Mouse (Mus musculus) urinary bladder, postnatal 4 days (tissue): ENCODE data around the gene AI481877.

Source experiments
- DNase-seq, 2 experiments: peaks; one replicate each; pipeline ENCODE4 v3.0.0; 2021 to 2022; ENCODE audit warnings: low spot score in 2 of 2

The AI481877 gene

GRCm38 (mm10) chr4:59125053-59125452, 13.7 kb downstream of the AI481877 start:
- no peak for DNase-seq

GRCm38 (mm10) chr4:59123557-59123956, 15.2 kb downstream of the AI481877 start:
- no peak for DNase-seq

- DNase-seq: no peak
Observed at GRCm38 (mm10) chr4:59117644-59118495, 20.9 kb downstream of the AI481877 start.

GRCm38 (mm10) chr4:59108721-59109120, 30.1 kb downstream of the AI481877 start:
- no peak for DNase-seq

- no peak for DNase-seq
Observed at GRCm38 (mm10) chr4:59107886-59108285, 30.9 kb downstream of the AI481877 start.

- DNase-seq: no peak
Observed at GRCm38 (mm10) chr4:59106661-59107060, 32.1 kb downstream of the AI481877 start.

- no peak for DNase-seq
Observed at GRCm38 (mm10) chr4:59104166-59104565, 34.6 kb downstream of the AI481877 start.

- DNase-seq: peak; percentile 28 to 65
Observed at GRCm38 (mm10) chr4:59096393-59096792, 42.4 kb downstream of the AI481877 start.

- DNase-seq: no peak
Observed at GRCm38 (mm10) chr4:59089391-59089790, 49.4 kb downstream of the AI481877 start.

GRCm38 (mm10) chr4:59083430-59083829, 55.4 kb downstream of the AI481877 start:
- DNase-seq: no peak

GRCm38 (mm10) chr4:59069276-59069675, 69.5 kb downstream of the AI481877 start:
- no peak for DNase-seq

GRCm38 (mm10) chr4:59062526-59062925, 76.3 kb downstream of the AI481877 start:
- DNase-seq: no peak

GRCm38 (mm10) chr4:59057929-59058328, 80.9 kb downstream of the AI481877 start:
- no peak for DNase-seq

GRCm38 (mm10) chr4:59051081-59051480, 87.7 kb downstream of the AI481877 start:
- DNase-seq: no peak

GRCm38 (mm10) chr4:59047222-59047621, 91.6 kb downstream of the AI481877 start:
- DNase-seq: no peak

GRCm38 (mm10) chr4:59043891-59044290, 94.9 kb downstream of the AI481877 start:
- DNase-seq: no peak

- DNase-seq: no peak
Observed at GRCm38 (mm10) chr4:59043074-59043473, 95.7 kb downstream of the AI481877 start.

- DNase-seq: no peak
Observed at GRCm38 (mm10) chr4:59040397-59041287, 98.1 kb downstream of the AI481877 start.

- DNase-seq: no peak
Observed at GRCm38 (mm10) chr4:59037525-59037924, 101.3 kb downstream of the AI481877 start.

GRCm38 (mm10) chr4:59036490-59037127, 102.2 kb downstream of the AI481877 start:
- peak; percentile 55 to 71 for DNase-seq

GRCm38 (mm10) chr4:59035786-59036350, 102.9 kb downstream of the AI481877 start:
- DNase-seq: no peak
